Mouse (Mus musculus): ENCODE results near the gene Olfr98. TPM values are rescaled to one million over a fixed set of nuclear protein-coding genes. Genes with fewer than 3 reads are reported as not detected.
"Not testable (repeated sequence)": the region's sequence is repeated elsewhere in the genome, so short reads cannot be mapped to it uniquely, and the experiment has no call there.

Gene Olfr98
- polyA plus RNA-seq, 1 experiment from 2014 or later, result not detected

DNA sequence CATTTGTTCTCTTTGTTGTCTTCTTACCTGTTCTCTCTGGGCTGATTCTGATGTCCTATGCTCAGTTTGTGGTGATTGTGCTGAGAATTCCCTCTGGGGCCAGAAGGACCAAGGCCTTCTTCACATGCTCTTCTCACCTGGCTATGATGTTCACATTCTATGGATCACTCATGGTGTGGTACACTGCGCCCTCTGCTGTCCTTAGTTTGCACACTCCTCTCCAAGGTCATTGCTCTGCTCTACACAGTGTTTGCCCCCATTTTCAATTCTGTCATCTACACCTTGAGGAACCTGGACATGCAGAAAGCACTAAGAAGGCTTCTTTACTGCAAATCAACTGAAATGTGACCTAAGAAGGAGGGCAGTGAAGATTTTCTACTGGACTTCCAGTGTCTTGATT, 13.0 kb downstream of the Olfr98 start:
- Histone ChIP-seq H3K9me3 (ENCODE audit: low read length) (no peaks in the 10 kb centered on the region), H3K4me3 (ENCODE audit: low read length) (no peak overlapping the region), H3K27me3 (ENCODE audit: insufficient read depth, low read length) (no peaks in the 10 kb centered on the region), H3K27ac (ENCODE audit: low read length) (no peak overlapping the region), H3K4me1 (ENCODE audit: insufficient read depth, low read length) (no peaks in the 10 kb centered on the region), H3K4me2 (replicated peaks; ENCODE audit: low read depth, low read length) (no peak overlapping the region), H3K9ac (replicated peaks; ENCODE audit: low read length) (no peak overlapping the region), H3K36me3 (ENCODE audit: insufficient read depth, low read length) (no peaks in the 10 kb centered on the region)
- WGBS, result 21% methylated on average over 1 of the region's 1 CpGs
- ATAC-seq (ENCODE audit: low FRiP score, low TSS enrichment), result no peak

DNA sequence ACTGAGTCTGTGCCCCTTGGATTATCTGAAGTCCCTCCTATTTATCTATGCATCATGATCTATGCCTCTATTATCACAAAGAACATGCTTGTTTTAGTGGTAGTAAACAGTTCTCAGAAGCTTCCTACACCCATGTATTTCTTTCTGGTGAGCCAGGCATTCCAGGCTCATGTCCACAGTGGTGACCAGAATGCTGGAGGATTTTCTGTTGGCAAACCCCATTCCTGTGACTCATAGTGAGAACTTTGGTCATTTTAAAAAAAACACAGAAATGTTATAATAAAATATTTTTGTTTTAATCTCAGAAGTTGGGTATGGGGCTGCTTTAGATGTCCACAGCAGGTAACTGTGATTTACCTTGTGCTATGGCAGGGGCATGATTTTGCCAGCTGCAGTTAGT, 14.1 kb downstream of the Olfr98 start:
- no peak overlapping the region for H3K9ac ChIP-seq (replicated peaks; ENCODE audit: low read length)
- no peaks in the 10 kb centered on the region for H3K4me1 ChIP-seq (ENCODE audit: insufficient read depth, low read length)
- H3K9me3 ChIP-seq (ENCODE audit: low read length), result no peaks in the 10 kb centered on the region
- ATAC-seq (ENCODE audit: low FRiP score, low TSS enrichment), result no peak
- no peaks in the 10 kb centered on the region for H3K36me3 ChIP-seq (ENCODE audit: insufficient read depth, low read length)
- H3K27me3 ChIP-seq (ENCODE audit: insufficient read depth, low read length), result no peaks in the 10 kb centered on the region
- H3K27ac ChIP-seq (ENCODE audit: low read length), result no peak overlapping the region
- H3K4me2 ChIP-seq (replicated peaks; ENCODE audit: low read depth, low read length), result no peak overlapping the region
- no peak overlapping the region for H3K4me3 ChIP-seq (ENCODE audit: low read length)

DNA sequence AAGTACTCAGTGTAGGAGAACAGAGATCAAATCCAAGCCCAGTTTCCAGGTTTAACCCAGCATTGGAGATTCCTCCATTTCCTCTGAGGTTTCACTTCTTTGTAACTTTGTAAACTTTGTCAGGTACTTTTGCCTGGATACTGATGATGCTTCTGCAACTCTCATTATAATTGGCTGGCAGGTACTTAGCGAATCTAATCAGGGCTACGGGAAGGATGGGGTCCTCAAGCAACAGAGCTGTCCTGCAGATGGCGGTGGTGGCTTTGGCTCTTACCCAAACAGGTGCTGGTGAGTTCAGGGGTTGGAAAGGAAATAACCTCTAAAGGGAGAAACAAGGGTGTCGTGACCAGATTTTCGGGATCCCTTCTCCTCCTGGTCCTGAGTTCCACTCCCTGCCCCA, 16.8 kb downstream of the Olfr98 start:
- WGBS, result 23% methylated on average over 5 of the region's 5 CpGs
- Histone ChIP-seq H3K36me3 (ENCODE audit: insufficient read depth, low read length) (no peaks in the 10 kb centered on the region), H3K9ac (replicated peaks; ENCODE audit: low read length) (no peak overlapping the region), H3K4me2 (replicated peaks; ENCODE audit: low read depth, low read length) (no peak overlapping the region), H3K27me3 (ENCODE audit: insufficient read depth, low read length) (no peaks in the 10 kb centered on the region), H3K9me3 (ENCODE audit: low read length) (no peaks in the 10 kb centered on the region), H3K4me3 (ENCODE audit: low read length) (no peak overlapping the region), H3K27ac (ENCODE audit: low read length) (no peak overlapping the region), H3K4me1 (ENCODE audit: insufficient read depth, low read length) (no peaks in the 10 kb centered on the region)
- ATAC-seq (ENCODE audit: low FRiP score, low TSS enrichment), result peak; percentile 54; the same call in 1 of the 2 replicates

DNA sequence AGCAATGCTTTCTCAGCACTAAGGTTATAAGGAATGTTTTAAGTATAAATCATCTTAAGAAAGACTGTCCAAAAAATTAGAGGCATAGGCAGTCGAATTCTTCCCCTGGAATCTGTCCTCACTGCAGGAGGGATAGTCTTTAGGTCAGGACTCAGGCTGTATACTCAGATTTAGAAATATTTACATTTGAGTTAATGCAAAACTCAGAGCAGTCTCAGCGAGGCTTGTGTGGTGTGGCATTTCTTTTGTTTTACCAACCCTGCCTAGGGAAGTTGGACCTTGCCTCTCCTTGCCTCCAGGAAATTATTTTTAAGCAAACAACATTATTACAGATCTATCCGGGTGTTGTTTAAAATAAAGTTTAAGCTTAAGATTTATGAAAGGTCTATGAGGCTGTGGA, 21.4 kb downstream of the Olfr98 start:
- ATAC-seq (ENCODE audit: low FRiP score, low TSS enrichment), result no peak

DNA sequence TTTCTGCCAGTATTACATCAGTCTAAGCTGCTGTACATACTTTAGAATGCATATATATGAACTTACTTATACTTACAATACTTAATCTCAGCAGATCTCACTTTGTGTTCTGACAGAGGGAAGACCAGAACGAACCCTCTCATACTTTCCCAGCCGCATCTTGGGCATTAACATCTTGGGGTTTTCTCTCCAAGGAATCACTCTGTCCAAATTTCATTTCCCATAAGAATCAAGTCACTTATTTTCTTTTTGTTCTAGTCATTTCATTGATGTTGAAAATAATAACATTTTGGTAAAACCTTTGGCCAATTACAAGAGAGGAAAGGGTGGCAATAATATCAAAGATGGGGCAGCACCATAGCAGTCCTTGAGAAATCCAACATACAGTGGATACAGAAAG, 26.3 kb downstream of the Olfr98 start, which contains the start of gene Olfr97:
Gene Olfr97, minus strand, starts transcription at position 101 of the 400 bp plus-strand sequence.
- not testable (repeated sequence) for H3K27me3 ChIP-seq (ENCODE audit: insufficient read depth, low read length); H3K4me3 ChIP-seq (ENCODE audit: low read length); ATAC-seq (ENCODE audit: low FRiP score, low TSS enrichment); H3K36me3 ChIP-seq (ENCODE audit: insufficient read depth, low read length); H3K27ac ChIP-seq (ENCODE audit: low read length); H3K9me3 ChIP-seq (ENCODE audit: low read length); H3K4me2 ChIP-seq (replicated peaks; ENCODE audit: low read depth, low read length); H3K9ac ChIP-seq (replicated peaks; ENCODE audit: low read length); H3K4me1 ChIP-seq (ENCODE audit: insufficient read depth, low read length)
- 76% methylated on average over 2 of the region's 2 CpGs for WGBS

More for the DNA sequence above, 21.4 kb downstream of the Olfr98 start:
- H3K4me1 ChIP-seq (ENCODE audit: insufficient read depth, low read length), result no peaks in the 10 kb centered on the region
- H3K4me3 ChIP-seq (ENCODE audit: low read length), result no peak overlapping the region
- no peaks in the 10 kb centered on the region for H3K9me3 ChIP-seq (ENCODE audit: low read length)
- no peak overlapping the region for H3K4me2 ChIP-seq (replicated peaks; ENCODE audit: low read depth, low read length)
- WGBS, result 51% methylated on average over 3 of the region's 3 CpGs
- no peak overlapping the region for H3K27ac ChIP-seq (ENCODE audit: low read length)
- H3K27me3 ChIP-seq (ENCODE audit: insufficient read depth, low read length), result no peaks in the 10 kb centered on the region
- H3K36me3 ChIP-seq (ENCODE audit: insufficient read depth, low read length), result no peaks in the 10 kb centered on the region
- H3K9ac ChIP-seq (replicated peaks; ENCODE audit: low read length), result no peak overlapping the region

DNA sequence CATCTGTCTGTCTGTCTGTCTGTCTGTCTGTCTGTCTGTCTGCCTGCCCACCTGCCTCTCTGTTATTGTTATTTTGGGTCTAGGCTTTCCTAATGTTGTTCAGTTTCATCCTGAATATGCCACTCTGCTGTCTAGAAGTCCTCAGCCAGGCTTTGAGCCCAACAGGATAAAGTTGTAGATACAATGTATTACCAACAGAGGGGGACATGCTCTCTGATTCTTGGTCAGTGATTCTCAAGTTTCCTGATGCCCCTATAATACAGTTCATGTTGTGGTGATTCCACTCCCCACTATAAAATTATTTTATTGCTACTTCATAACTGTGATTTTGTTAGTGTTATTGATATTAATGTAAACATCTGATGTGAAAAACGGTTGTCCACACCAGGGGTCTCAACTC, 41.7 kb downstream of the Olfr98 start:
- no peak for ATAC-seq (ENCODE audit: low FRiP score, low TSS enrichment)
- no peaks in the 10 kb centered on the region for H3K27me3 ChIP-seq (ENCODE audit: insufficient read depth, low read length)
- no peaks in the 10 kb centered on the region for H3K36me3 ChIP-seq (ENCODE audit: insufficient read depth, low read length)
- H3K4me1 ChIP-seq (ENCODE audit: insufficient read depth, low read length), result no peaks in the 10 kb centered on the region
- H3K4me2 ChIP-seq (replicated peaks; ENCODE audit: low read depth, low read length), result no peak overlapping the region
- H3K27ac ChIP-seq (ENCODE audit: low read length), result no peak overlapping the region
- no peak overlapping the region for H3K9ac ChIP-seq (replicated peaks; ENCODE audit: low read length)
- peaks cover 7% of the 10 kb centered on the region; the same call in 1 of the 2 replicates for H3K9me3 ChIP-seq (ENCODE audit: low read length)
- WGBS, result 31% methylated on average over 1 of the region's 1 CpGs
- no peak overlapping the region for H3K4me3 ChIP-seq (ENCODE audit: low read length)

DNA sequence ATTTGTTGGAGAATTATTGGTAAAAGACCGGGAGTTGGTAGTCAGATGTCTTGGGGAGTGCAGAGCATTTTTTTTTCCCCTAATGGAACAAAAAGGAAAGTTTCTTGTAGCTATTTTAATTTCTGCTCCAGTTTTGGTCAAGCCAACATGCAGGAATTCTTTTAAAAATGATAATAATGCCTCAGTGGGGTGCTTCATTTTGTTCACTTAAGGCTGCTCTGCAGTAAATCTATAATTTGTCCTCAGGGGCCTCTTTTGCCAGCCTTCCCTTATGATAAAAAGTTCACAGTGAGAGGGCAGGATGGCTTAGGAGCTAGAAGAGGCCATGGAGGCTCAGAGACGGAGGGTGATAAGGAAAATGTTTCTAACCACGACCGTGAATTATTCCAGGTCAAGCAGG, 43.7 kb downstream of the Olfr98 start, which contains the start of gene Olfr96:
Gene Olfr96, plus strand, starts transcription at position 301 of the 400 bp plus-strand sequence.
- H3K36me3 ChIP-seq (ENCODE audit: insufficient read depth, low read length), result no peaks in the 10 kb centered on the region
- ATAC-seq (ENCODE audit: low FRiP score, low TSS enrichment), result no peak
- peaks cover 7% of the 10 kb centered on the region; the same call in 1 of the 2 replicates for H3K9me3 ChIP-seq (ENCODE audit: low read length)
- H3K27ac ChIP-seq (ENCODE audit: low read length), result no peak within 1 kb of the TSS
- no peaks in the 10 kb centered on the region for H3K27me3 ChIP-seq (ENCODE audit: insufficient read depth, low read length)
- WGBS, result 64% methylated on average over 4 of the region's 4 CpGs
- H3K4me1 ChIP-seq (ENCODE audit: insufficient read depth, low read length), result no peaks in the 10 kb centered on the region
- no peak within 1 kb of the TSS for H3K4me3 ChIP-seq (ENCODE audit: low read length)
- no peak within 1 kb of the TSS for H3K4me2 ChIP-seq (replicated peaks; ENCODE audit: low read depth, low read length)
- H3K9ac ChIP-seq (replicated peaks; ENCODE audit: low read length), result no peak within 1 kb of the TSS

DNA sequence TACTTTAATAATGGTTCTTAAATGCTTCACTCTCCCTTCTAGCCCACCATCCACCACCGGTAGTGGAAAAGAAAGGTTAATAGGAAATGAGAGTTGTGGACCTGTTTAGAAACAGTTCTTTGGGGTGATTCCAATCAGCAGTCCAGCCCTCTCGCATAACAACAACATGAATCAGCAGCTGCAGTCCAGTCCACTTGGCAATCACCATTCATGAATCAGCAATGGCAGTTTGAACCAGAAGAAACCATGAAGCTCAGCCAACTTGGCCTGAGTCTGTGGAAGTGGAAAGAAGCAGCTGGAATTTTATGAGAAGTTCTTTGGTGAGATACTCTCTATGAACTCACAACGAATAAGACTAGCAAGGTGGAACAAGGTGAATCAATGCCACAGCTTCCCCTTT, 45.1 kb downstream of the Olfr98 start:
- Histone ChIP-seq H3K9me3 (ENCODE audit: low read length) (peaks cover 7% of the 10 kb centered on the region; the same call in 1 of the 2 replicates), H3K4me3 (ENCODE audit: low read length) (no peak overlapping the region), H3K9ac (replicated peaks; ENCODE audit: low read length) (no peak overlapping the region), H3K27me3 (ENCODE audit: insufficient read depth, low read length) (no peaks in the 10 kb centered on the region), H3K27ac (ENCODE audit: low read length) (no peak overlapping the region), H3K4me1 (ENCODE audit: insufficient read depth, low read length) (no peaks in the 10 kb centered on the region), H3K36me3 (ENCODE audit: insufficient read depth, low read length) (no peaks in the 10 kb centered on the region), H3K4me2 (replicated peaks; ENCODE audit: low read depth, low read length) (no peak overlapping the region)
- WGBS, result 72% methylated on average over 3 of the region's 3 CpGs
- no peak for ATAC-seq (ENCODE audit: low FRiP score, low TSS enrichment)

DNA sequence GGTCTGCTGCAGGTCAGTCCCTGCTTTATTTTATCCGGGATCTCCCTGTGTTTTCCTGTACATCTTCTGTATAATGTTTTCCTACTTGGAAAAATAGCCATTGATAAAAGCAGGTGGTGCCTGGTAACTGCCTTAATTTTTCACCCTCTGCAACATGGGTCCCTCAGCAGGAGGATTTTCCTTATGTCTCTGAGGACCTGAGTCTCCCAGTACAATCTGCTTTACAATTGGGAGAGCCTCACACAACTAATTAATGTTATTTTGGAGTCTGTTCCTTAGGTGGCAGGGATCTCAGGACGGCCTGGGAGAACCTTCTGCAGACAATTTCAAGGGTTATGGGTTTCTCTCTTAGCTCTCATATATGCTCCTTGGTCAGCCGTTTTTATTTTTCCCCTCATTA, 50.5 kb downstream of the Olfr98 start, which contains the start of gene Olfr95:
Gene Olfr95, minus strand, starts transcription at position 101 of the 400 bp plus-strand sequence.
- Histone ChIP-seq H3K4me2 (replicated peaks; ENCODE audit: low read depth, low read length) (no peak within 1 kb of the TSS), H3K27me3 (ENCODE audit: insufficient read depth, low read length) (peaks cover 18% of the 10 kb centered on the region), H3K4me1 (ENCODE audit: insufficient read depth, low read length) (no peaks in the 10 kb centered on the region), H3K27ac (ENCODE audit: low read length) (no peak within 1 kb of the TSS), H3K4me3 (ENCODE audit: low read length) (no peak within 1 kb of the TSS), H3K9me3 (ENCODE audit: low read length) (peaks cover 4% of the 10 kb centered on the region; the same call in 1 of the 2 replicates), H3K9ac (replicated peaks; ENCODE audit: low read length) (no peak within 1 kb of the TSS), H3K36me3 (ENCODE audit: insufficient read depth, low read length) (no peaks in the 10 kb centered on the region)
- WGBS, result 65% methylated on average over 3 of the region's 3 CpGs
- no peak for ATAC-seq (ENCODE audit: low FRiP score, low TSS enrichment)
